Mouse (Mus musculus) kidney, postnatal 4 days (tissue): ENCODE measurements at regions not wholly inside any gene's neighbourhood (a gene's known extent, or its start where the extent isn't known, plus 50 kb on each side); places are given as distances from the start of the nearest gene placed in this dataset.

ENCODE experiments used
- DNase-seq, 2 experiments: peaks; one replicate each; pipeline ENCODE4 v3.0.0; 2021; ENCODE audit warnings: mixed read lengths in 2 of 2

DNA sequence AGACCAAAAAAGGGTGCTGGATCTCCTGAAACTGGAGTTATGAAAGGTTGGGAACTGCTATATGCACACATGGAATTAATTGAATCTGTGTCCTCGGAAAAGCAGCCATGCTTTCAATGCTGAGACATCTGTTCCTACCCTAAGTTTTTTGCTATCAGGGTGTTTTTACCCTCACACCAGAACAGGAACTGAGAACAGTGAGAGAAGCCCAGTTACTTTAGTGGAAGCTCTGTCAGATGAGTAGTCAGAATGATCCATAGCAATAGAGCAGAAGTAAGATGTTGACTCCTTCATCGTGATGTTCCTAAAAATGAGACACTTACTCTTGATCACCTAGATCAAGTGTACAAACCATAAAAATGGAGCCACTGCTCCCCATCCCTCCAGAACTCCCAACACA is 468.7 kb upstream of the Vstm2b start:
- no peak for DNase-seq

DNA sequence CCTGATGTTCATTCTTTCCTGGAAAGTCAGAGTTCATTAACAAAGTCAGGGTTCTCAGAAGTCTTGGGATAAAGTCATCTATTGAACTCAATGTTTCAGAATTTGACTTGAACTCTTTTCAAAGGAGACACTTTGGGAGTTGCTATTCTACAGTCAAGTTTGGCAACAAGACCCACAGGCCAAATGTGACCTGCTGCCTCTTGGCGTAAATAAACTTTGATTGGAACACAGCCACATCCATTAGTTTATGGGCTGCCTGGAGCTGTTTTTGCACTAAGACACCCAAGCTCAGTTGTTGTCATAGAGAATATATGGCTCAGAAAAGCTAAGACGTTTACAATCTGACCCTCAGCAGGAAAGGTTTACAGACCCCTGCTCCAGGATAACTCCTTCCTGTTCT is 464.2 kb upstream of the Vstm2b start:
- DNase-seq, result peak; percentile 27 to 35

DNA sequence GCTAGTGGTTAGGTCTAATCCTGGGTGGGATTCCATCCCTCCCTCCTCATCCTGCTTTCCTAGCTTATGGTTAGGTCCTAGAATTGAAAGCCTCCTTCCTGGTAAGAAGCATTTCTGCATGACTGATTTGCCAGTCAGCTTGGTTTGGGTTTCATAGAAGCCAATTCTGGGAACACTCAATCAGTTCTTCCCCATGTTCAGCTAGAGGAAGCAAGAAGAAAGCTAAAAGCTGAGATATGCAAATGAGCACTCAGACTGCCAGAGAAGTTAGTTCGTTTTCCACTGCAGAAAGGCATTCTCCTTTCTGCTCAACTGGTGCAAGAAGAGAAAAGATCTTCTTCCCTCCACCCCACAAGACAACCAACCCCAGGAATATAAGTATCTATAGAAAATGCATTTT is 457.0 kb upstream of the Vstm2b start:
- DNase-seq, result no peak

DNA sequence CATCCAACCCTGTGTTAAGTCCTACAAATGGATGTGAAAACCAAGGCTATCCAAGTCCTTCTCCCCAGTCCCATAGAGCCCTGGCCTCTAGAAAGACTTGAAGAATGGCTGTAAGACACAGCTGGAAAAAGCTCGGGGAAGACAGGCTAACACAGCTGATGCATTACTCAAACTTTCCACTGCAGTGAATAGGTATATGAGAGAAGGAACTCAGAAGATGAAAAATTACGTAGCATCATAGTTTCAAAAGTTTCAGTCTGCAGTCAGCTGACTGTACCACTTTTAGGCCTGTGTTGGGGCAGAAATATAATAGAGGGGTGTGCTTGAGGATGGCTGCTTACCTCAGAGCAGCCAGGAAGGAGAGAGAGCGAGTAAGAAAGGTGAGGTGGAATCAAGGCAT is 456.3 kb upstream of the Vstm2b start:
- no peak for DNase-seq

DNA sequence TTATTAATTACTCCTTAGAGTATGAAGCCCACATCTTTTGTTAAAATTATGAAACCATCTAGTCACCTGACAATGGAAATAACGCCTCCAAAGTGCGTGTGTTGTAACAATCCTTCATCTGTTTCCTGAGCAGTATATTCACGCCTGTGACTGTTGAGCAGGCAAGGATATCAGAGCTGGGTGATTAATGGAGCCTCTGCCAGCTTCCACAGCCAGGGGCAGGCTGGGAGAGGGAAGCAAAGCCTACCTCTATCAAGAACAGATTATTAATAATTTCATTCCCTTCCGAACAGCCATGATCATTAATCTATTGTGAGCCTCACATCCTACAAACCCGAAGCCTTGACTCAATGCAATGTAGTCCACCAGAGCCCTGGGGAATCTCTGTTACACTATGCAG is 431.7 kb upstream of the Vstm2b start:
- no peak for DNase-seq

DNA sequence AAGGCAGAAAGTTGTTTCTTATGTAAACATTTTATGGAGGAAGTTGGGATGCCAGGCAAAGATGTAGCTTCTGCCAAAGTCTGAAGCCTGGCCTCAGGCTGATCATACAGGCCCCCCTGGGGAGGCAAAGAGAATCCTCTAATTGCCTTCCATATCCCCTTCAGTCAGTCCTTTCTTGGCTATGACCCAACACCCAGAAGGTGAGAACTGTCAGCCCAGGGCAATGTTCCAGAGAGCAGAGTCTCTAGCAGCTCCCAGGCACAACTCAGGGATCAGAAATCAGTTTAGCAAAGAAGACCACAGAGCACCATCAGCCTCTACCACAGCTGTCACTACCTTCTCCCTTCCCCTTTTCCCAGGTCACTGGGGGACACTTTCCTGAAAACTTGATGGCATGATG is 410.9 kb upstream of the Vstm2b start:
- no peak for DNase-seq

DNA sequence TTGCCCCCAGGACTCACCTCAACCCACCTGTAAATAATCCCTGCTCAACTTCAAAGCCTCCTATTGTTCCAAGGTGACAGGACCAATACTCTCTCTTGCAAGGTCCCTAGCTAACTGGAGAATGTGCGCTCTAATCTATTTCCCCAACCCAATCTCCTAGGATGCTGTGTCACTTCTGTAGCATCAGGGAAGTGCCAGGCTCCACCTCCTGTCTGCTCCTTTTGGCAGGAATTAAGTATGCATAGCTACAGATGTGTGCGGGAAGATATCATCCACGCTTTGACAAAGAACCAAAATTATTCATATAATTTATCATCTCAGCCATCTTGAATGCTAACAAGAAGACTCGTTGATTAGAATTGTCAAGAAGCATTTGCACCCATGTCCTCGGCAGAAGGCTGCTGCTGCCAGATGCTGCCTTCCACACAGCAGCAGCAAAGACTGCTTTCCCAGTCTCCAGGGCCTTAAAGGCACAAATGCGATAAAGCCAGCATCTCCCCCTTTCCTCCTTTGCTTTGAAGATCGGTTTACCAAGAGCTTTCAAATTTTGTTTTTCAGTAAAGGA is 375.3 kb upstream of the Vstm2b start:
- DNase-seq, result no peak

DNA sequence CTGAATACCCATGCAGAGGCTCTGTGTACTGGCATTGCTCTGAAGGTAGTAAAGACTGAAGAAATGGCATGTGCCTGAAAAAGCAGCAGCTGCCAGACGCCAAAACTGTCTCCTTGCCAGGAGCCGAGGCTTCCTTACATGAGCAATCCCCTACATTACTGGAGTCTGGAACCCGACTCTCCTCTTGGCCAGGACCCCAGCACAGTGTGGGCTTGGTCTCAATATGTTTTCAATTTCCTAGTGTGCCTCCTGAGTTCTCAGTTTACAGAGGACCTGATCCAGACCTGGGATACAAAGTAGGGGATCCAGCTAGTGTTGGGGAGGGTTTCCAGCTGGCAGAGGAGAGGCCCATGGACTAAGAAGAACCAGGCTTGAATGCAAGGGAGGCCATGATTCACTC is 361.5 kb upstream of the Vstm2b start:
- DNase-seq, result no peak

DNA sequence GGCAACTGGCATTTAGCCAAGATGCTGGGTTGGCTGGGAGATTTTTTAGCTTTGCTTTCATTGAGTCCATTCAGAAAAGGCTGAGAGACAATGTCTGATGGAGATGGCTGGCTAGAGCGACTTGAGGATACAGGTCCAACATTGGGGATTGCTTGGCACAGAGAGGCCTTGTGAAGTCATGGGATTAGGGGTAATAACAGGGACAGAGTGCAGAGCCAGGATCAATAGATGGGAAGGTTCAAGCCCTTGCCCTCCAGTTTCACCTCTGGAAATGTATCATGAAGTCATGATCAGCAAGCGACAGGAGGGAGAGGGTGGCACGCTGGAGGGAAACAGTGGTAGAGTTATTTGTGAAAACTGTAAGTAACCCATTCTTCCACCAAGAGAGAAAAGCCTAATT is 360.5 kb upstream of the Vstm2b start:
- DNase-seq, result no peak

DNA sequence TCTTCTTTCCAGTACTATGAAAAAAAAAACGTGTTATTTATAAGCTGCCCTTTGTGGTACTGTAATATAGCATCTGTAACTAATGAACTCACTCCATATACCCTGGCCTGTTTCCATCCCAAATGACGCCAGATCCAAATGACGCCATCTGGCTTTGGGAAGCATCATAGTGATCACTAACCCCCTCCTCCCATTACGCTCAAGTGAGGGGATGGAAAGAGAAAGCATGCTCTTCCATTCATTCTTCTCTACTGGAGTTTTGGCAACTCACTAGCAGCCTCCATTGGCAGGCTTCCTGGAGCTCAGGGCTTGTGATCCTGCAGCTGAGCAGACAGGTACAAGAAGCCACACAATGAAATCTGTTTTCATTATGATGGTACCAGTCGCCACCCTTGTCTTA is 358.3 kb upstream of the Vstm2b start:
- no peak for DNase-seq

DNA sequence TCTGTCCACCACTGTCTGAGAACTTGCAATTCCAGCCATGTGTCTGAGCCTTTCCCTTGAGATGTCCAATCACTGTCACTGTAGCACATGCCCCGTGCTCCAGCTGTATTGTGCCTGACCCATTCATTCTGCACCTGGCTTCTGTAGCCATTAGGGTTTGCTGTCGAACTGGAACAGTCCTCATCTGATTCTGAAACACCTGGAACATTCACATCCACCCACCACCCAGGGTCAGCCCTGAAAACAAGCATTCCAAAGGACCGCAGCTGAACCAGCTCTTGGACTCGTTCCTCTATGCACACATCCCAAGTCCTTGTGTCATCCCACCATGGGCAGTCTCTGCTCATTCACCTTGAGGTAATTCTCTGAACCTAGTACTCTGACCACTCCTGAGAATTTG is 356.8 kb upstream of the Vstm2b start:
- no peak for DNase-seq

DNA sequence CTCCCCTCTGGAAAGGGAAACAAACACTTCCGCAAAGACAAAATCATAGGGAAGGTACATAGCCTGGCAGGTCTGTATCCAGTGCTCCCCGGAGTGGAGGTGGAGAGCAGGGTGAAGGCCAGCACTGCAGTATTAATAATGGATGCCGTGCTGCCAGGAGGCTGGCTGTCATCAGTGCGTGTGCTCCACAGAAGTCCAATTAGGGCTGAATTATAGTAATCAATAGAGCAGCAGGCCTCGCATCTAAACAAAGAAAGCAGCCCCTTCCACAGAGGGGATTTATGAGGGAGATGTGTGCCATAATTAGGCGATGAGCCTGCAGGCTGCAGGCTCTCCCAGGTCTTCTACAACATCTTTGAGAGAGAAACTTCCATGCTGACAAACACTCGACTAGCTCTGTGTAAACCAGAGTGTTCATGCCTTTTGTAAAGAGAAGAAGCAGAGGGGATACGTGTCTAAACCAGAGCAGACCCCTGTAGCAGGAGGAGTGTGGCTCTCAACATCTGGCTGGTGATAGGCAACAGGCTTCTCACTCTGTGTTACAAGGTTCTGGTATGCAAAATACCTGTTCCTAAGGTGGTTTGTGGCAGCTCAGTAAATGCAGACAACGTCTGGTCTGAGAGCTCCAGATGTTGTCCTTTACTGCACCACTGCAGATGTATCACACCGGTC is 334.5 kb upstream of the Vstm2b start:
- no peak for DNase-seq

DNA sequence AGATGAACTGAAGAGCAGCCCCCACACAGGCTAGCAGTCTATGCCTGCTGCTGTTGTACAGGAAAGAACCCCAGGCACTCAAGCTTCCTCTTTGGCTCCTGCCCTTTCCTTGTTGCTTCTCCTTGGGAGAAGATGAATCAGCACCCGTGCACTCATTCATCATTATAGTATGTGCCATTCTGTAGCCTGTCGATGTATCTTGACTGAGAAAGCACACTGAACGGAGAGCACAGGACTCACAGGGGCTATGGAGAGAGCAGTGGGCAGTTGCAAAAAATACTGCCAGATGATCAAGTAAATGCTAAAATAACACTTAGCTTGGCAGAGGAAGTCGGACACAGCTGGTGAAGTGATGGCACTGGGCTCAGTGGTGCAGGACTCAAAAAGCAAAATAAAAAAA is 322.2 kb upstream of the Vstm2b start:
- DNase-seq, result no peak

DNA sequence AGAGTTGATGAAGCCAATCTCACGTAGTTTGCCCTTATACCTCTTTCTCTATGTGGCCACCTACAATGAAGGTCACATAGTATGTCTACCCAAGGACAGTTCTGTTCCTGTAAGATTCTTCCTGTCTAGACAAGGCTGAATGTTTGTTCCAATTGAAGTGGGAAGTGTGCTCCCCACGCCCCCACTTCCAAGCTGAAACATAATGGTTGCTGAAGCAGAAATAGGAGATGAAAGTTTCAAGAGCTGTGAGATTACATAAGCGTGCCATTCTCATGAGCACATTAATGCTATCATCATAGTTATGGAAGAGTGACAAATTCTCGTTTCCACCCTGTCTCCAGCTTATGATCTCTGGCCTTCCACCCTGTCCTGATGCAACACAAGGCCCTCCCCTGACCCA is 320.8 kb upstream of the Vstm2b start:
- no peak for DNase-seq

DNA sequence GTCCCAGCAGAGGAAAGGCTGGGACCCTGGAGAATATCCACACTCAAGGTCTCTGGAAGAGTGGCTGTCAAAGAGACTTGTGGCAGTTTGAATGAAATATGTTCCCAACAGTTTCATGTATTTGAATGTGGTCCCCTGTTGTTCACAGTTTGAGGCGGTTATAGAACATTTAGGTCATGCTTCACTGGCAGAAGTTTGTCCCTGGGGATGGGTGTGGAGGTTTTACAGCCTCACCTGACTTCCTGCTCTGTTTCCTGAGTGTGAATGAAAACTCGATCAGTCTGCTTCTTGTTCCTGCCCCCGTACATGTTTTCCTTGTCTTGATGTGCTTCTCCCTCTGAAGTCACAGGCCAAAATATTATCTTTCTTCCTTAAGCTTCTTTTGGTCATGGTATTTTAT is 277.4 kb upstream of the Vstm2b start:
- no peak for DNase-seq

DNA sequence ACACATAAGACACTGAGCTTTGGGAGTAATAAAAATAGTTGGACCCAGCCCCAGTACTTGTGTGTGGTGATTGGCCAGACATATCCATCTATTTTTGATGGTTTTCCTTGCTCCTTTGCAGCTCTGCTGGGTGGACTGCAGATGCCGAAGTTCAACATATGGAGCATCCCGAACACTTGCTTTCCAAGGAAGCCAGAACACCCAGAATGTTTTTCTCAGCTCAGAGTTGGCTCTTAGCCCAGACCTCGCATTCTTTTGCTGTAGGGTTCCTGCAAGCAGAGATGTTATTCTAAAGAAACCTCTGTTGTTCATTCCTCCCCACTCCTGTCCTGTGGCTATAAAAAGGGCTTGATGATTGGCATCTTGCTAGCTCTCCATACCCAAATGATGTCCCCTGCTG is 275.3 kb upstream of the Vstm2b start:
- DNase-seq, result peak; percentile 71 to 80

DNA sequence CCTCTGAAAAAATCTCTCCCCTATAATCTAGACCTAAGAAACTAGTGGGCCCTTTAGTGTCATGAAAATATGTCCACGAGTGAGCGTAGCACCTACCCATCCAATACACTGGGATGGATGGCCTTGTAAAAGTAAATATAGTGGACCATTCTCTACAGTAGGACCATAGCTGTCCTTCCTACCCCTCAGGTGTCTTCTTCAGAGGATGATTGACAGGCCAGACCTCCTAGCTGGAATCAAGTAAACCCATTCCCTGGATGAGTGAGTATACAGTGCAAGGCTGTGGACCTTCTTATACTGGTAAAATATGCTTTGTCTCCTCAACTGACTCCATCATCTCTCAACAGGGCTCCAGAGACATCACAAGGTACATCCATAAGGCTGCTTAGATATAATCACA is 274.8 kb upstream of the Vstm2b start:
- DNase-seq, result no peak

DNA sequence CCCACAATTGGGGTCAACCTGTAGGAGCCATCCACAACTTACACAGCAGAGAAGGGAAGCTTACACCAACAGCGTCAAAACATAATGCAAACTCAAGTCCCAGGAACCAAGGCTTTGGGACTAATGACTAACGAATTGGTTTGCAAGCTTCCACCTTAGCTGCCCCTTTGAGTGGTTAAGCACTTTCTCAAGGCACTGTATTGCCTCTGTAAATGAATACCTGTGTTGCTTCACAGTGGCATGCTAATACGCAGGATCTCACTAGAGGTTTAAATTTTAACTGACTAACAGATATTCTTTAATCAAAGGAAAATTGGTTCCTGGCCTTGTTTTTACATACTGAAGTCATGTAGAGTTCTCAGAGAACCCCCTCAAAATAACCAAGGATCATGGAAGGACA is 261.8 kb upstream of the Vstm2b start:
- peak in 1 of 2 experiments; percentile 12 for DNase-seq

DNA sequence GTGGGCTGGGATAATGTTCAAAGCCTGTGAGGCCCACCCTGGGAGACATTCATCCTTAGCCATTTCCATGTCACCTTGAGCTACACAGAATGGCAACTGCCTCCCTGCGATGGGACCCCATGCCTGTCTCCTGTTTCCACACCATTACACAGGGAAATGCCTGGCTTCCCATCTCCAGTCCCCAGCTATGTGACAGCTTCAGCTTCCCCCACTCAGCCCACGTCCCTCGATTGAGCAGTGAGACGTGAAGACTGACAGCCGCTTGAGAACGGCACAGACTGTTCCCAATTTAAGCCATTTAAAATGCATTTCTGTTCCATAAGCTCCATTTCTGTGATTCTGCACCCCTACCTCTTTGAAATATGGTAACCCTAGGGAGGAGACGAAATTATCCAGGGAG is 243.1 kb upstream of the Vstm2b start:
- peak; percentile 10 to 38 for DNase-seq

DNA sequence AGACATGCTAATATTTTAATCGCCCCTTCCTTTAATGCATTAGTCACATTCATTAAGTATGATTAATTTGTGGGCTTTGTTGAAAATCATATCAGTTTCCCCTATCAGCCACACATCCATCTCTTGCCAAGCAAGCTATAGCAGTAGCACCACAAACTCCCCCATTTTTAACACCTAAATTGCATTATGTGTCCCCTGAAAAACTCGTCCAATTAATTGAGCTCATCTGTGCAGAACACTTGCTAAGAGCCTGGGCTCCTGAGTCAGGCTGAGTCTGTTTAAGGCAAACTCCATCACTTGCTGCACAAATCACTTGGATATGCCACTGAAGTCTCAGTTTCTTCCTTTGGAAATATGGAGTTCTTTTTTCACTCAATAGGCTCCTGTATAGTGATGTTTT is 242.7 kb upstream of the Vstm2b start:
- DNase-seq, result no peak

DNA sequence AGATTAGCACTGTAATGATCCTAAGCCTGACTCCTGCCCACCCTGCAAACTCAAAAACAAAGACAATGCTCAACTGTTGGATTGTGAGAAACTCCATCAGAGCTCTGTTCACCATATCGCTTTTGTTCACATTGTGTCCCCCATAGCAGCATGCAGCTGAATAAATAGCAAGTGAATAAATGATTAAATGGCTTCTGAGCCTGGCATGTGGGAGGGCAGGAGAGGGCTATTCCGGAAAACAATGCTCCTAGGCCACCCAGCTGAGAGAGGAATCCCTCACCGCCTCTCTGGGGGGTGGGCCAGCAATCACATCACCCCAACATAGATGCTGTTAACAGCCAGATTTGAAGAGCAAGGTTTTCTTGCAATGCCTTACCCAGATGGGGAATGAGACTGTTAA is 238.5 kb upstream of the Vstm2b start:
- no peak for DNase-seq

DNA sequence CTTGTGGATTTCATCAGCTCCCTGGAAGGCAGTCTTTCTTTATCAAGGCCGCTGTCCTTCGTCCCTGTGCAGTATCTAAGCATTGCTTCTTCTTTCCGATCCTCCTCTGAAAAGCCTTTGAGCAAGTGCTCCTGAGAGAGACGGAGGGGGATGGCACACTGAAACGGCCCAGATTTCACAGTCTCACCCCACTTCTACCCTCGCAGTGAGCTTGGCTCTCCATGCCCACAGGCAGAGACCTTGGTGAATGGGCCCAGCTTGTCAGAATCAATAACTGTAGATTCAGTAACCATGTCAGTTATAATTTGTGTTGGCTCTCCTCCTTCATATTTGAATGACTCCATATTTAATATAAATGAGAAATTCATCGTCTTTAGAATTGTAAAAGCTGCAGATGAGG is 234.3 kb upstream of the Vstm2b start:
- no peak for DNase-seq

DNA sequence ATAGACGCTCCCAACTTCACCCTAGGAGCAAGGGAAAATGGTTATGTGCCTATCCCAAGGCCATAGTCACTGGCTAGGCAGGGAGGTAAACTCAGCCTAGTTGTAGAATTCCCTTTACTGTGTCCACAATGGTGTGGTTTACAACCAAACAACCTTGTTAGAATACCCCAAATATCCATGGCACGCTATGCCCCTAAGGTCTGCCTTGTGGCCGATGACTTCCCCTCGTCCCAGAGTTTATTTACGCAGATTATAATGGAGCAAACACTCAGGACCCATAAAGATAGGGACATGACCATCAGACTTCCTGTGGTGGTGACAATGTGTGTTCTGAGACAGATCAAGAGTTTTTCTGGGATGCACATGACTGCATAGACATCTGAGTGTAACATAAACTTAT is 231.5 kb upstream of the Vstm2b start:
- no peak for DNase-seq

DNA sequence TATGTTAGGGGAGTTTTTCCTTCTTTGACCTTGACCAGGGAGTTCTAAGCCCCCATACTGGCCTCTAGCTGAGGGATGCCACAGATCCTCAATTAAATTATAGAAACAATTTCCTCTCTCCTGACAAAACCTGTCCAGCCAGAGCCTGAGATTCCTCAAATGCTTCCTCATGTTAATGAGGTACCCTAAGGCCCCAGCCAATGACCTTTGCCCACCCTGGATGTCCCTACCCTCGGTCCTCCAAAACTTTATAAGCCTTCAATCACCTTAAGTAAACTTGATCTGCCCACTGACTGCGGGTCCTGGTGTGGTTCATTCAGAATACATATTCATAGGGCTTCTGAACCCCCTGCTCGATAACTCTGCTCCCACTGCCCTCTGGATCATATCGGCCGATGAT is 227.7 kb upstream of the Vstm2b start:
- DNase-seq, result no peak

DNA sequence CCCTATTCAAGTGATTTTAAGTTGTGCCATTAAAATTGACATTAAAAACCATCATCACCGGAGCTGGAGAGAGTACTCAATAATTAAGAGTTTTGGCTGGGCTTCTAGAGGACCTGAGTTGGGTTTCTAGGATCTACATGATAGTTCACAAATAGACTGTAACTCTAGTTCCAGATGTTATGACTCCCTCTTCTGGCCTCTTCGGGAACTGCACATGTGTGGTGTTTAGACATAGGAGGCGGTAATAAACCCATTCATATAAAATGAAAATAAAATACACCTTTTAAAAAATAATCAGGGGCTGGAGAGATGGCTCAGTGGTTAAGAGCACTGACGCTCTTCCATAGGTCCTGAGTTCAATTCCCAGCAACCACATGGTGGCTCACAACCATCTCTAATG is 227.1 kb upstream of the Vstm2b start:
- DNase-seq, result peak; percentile 33 to 55
